Mouse (Mus musculus): Measurements from ENCODE around the gene Gm42791.

DNA sequence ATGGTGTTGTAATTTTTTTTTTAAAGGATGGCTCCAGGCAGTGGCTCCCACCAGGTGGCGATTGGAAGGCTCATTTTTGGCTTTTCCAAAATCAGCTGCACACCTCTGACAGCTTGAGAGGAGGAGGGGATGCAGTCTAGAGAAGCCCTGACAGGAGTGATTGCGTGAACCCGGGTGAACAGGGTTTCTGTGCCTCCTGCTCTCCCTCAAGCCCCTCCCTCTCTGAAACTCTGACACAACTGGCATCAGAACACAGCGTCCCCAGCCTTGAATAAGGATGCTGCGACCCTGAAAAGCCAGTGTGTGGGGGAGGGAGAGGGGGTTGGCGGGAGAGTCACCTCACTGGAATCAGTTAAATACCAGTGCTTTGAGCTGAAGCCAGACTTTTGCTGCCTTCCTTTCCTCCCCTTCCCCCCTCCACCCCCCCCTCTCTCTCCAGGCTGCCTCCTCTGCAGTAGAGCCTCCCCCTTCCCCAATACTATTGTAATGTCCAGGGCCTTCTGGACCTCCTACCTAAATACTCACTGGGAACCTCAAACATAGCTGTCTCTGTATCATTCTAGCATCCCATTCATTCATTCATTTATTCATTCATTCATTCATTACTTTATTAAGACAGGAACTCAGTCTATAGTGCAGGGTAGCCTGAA is 21.8 kb downstream of the Gm42791 start:
- no peak for TF ChIP-seq CTCF (IDR thresholded peaks at IDR 0.05; ENCODE audit: extremely low read depth, insufficient read length, insufficient replicate concordance, low read depth, low read length)
- TF ChIP-seq POLR2A (IDR thresholded peaks at IDR 0.05; ENCODE audit: low read depth, low read length): no peak
